Mouse (Mus musculus) right cerebral cortex, postnatal 4 days (tissue): Measurements from ENCODE around the gene Gm20388.
A peak's percentile ranks its signal among the peaks of the same experiment; 100 is the strongest.

Experiments
- DNase-seq: peaks from one replicate; pipeline ENCODE4 v3.0.0-alpha.2; 2022

Gm20388 gene

GRCm38 (mm10) chr8:122737886-122738285 is 2827.2 kb downstream of the Gm20388 start:
- no peak for DNase-seq

- no peak for DNase-seq
Observed at GRCm38 (mm10) chr8:122739102-122739725, 2828.6 kb downstream of the Gm20388 start.

- no peak for DNase-seq
Observed at GRCm38 (mm10) chr8:122742471-122742870, 2831.8 kb downstream of the Gm20388 start.

- DNase-seq = no peak
Observed at GRCm38 (mm10) chr8:122745022-122745749, 2834.5 kb downstream of the Gm20388 start.

GRCm38 (mm10) chr8:122745750-122746275 is 2835.2 kb downstream of the Gm20388 start:
- DNase-seq = no peak

- DNase-seq = no peak
Observed at GRCm38 (mm10) chr8:122746439-122746838, 2835.8 kb downstream of the Gm20388 start.

- no peak for DNase-seq
Observed at GRCm38 (mm10) chr8:122747825-122748224, 2837.2 kb downstream of the Gm20388 start.

GRCm38 (mm10) chr8:122749333-122749958 is 2838.8 kb downstream of the Gm20388 start:
- DNase-seq = no peak

GRCm38 (mm10) chr8:122751342-122751741 is 2840.7 kb downstream of the Gm20388 start:
- DNase-seq = peak; percentile 66

GRCm38 (mm10) chr8:122752111-122752721 is 2841.6 kb downstream of the Gm20388 start:
- peak; percentile 84 for DNase-seq

GRCm38 (mm10) chr8:122758597-122758996 is 2848.0 kb downstream of the Gm20388 start:
- DNase-seq = no peak

- no peak for DNase-seq
Observed at GRCm38 (mm10) chr8:122760116-122760515, 2849.5 kb downstream of the Gm20388 start.

GRCm38 (mm10) chr8:122761109-122761508 is 2850.5 kb downstream of the Gm20388 start:
- DNase-seq = no peak

GRCm38 (mm10) chr8:122762731-122763266 is 2852.2 kb downstream of the Gm20388 start:
- DNase-seq = no peak

- no peak for DNase-seq
Observed at GRCm38 (mm10) chr8:122763267-122763738, 2852.7 kb downstream of the Gm20388 start.

- no peak for DNase-seq
Observed at GRCm38 (mm10) chr8:122764790-122765474, 2854.3 kb downstream of the Gm20388 start.

- DNase-seq = no peak
Observed at GRCm38 (mm10) chr8:122766189-122766588, 2855.5 kb downstream of the Gm20388 start.

- DNase-seq = no peak
Observed at GRCm38 (mm10) chr8:122766647-122767200, 2856.1 kb downstream of the Gm20388 start.

- no peak for DNase-seq
Observed at GRCm38 (mm10) chr8:122767229-122767628, 2856.6 kb downstream of the Gm20388 start.

GRCm38 (mm10) chr8:122769251-122770058 is 2858.8 kb downstream of the Gm20388 start:
- DNase-seq = peak; percentile 48
